Mouse (Mus musculus): ENCODE results near the gene Ylpm1.

DNA sequence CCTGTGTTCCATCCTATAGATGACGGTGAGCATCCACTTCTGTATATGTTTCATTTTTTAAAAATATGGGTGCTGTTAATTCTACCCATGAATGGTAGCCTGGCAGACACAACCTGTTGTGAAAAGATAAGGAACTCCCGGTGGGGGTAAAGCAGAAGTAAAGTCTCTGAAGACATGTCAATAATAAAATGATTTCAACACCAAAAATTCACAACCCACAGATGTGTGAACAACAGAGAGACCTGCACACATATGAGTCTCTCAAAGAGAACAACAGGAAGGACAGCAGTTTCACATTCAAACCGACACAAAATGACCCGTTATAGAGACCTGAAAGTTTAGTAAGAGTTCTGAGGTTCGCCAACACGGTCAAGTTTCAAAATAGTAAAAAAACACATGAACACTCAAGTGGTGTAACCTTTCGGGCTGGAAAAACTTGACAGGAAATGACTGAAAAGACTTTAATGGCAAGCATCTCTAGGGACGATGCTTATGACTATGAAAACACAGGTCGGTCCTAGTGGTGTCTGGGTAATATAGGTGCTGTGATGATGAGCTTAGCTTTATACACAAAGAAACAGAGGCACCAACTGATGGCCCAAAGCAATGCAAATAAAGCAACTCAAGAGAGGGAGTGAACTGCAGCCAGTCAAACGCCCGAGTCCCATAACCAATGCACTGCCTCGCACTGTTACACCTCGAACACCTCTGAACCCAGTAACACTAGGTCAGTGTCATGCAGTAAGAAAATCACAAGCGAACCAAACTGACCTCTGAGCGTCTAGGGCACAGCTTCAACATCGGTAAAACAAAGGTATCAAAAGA lies 27.1 kb upstream of the Ylpm1 start:
- TF ChIP-seq CTCF (IDR thresholded peaks at IDR 0.05; ENCODE audit: control insufficient read depth, insufficient read depth, insufficient read length), result no peak
- TF ChIP-seq MAX (IDR thresholded peaks at IDR 0.05), result no peak
- TF ChIP-seq MYOD1 (IDR thresholded peaks at IDR 0.05; ENCODE audit: control insufficient read depth, insufficient read length, low read depth), result no peak

Measured in C2C12 (cell line).